Mouse (Mus musculus) liver, adult 2 months (tissue): Measurements from ENCODE around the gene Psg26. TPM values are rescaled to one million over a fixed set of nuclear protein-coding genes. Genes with fewer than 3 reads are reported as not detected.
"Not testable (repeated sequence)": the region's sequence is repeated elsewhere in the genome, so short reads cannot be mapped to it uniquely, and the experiment has no call there.

ENCODE experiments used
- DNase-seq: peaks from one replicate; pipeline ENCODE4 v3.0.0-alpha.2; 2011; ENCODE audit warnings: low read depth, low spot score; ENCODE audit errors: extremely low read depth
- H3K27ac ChIP-seq: fragments of 200-500 bp; replicated peaks from 2 replicates; pipeline ENCODE4 v1.5.1; 2012; ENCODE audit warnings: low read depth, mild to moderate bottlenecking, control low read depth, inconsistent platforms, low read length; ENCODE audit not compliant: insufficient read depth
- H3K27me3 ChIP-seq: fragments of 200-500 bp; 2 replicates; pipeline ENCODE4 v1.6.1; 2012; ENCODE audit warnings: mild to moderate bottlenecking, moderate library complexity, low read length, inconsistent platforms; ENCODE audit not compliant: control insufficient read depth, insufficient read depth
- H3K36me3 ChIP-seq: fragments of 200-500 bp; 2 replicates; pipeline ENCODE4 v1.6.1; 2012; ENCODE audit warnings: low read length, inconsistent platforms; ENCODE audit not compliant: control insufficient read depth, insufficient read depth
- H3K4me1 ChIP-seq: fragments of 200-500 bp; 2 replicates; pipeline ENCODE4 v1.6.1; 2011; ENCODE audit warnings: low read length; ENCODE audit not compliant: control insufficient read depth, insufficient read depth
- H3K4me3 ChIP-seq: fragments of 200-500 bp; 2 replicates; pipeline ENCODE4 v1.5.1; 2011; ENCODE audit warnings: low read depth, mild to moderate bottlenecking, control low read depth, low read length, moderate library complexity; ENCODE audit not compliant: insufficient read depth
- H3K79me2 ChIP-seq: fragments of 200-500 bp; 2 replicates; pipeline ENCODE4 v1.6.1; 2012; ENCODE audit warnings: inconsistent platforms, mild to moderate bottlenecking, low read length, moderate library complexity; ENCODE audit not compliant: control insufficient read depth, insufficient read depth
- H3K9ac ChIP-seq: fragments of 200-500 bp; 2 replicates; pipeline ENCODE4 v1.6.1; 2012; ENCODE audit warnings: low read depth, mild to moderate bottlenecking, control low read depth, inconsistent platforms, low read length
- CTCF ChIP-seq: fragments of 200-500 bp; IDR thresholded peaks from 2 replicates; pipeline ENCODE4 v1.5.1; 2011; ENCODE audit warnings: low read depth, low read length, control low read depth
- POLR2A ChIP-seq: fragments of 200-500 bp; IDR thresholded peaks from 2 replicates; pipeline ENCODE4 v1.6.1; 2011; ENCODE audit warnings: low read length, control low read depth; ENCODE audit not compliant: insufficient read depth; ENCODE audit errors: extremely low read depth
- WGBS: fragments of 180-500 bp; shearing (Covaris S2); methylation state at CpG from one replicate; pipeline ENCODE4 v1.1.7; 2018; 5-methylcytosine and 5-hydroxymethylcytosine counted together
- polyA plus RNA-seq: library from polyadenylated mRNA; depleted of rRNA; stranded (reverse); fragments of >200 nt; gene quantifications from 2 replicates; pipeline ENCODE4 v1.2.3, GENCODE M21; 2012; rRNA removed
- total RNA-seq: library from RNA; depleted of rRNA; stranded (reverse); fragments of >200 nt; gene quantifications from 2 replicates; pipeline ENCODE4 v1.2.3, GENCODE M21; 2014; rRNA removed

Psg26 gene
- not detected in 2 replicates for total RNA-seq
- not detected in 2 replicates for polyA plus RNA-seq

GRCm38 (mm10) chr7:18484077-18484476 lies at the start of gene Psg26:
TSS of gene Psg26 (minus strand) at chr7:18484177.
- no peak for DNase-seq
- Histone ChIP-seq H3K9ac (no peak within 1 kb of the TSS), H3K4me3 (no peak within 1 kb of the TSS), H3K36me3 (no peaks in the 10 kb centered on the region), H3K4me1 (no peaks in the 10 kb centered on the region), H3K27me3 (no peaks in the 10 kb centered on the region), H3K27ac (no peak within 1 kb of the TSS), H3K79me2 (no peaks in the 10 kb centered on the region)
- WGBS: 67% methylated on average over 1 of the region's 1 CpGs
- no peak for TF ChIP-seq CTCF

- Histone ChIP-seq H3K9ac (no peak overlapping the region), H3K36me3 (no peaks in the 10 kb centered on the region), H3K4me3 (no peak overlapping the region), H3K4me1 (no peaks in the 10 kb centered on the region), H3K27me3 (no peaks in the 10 kb centered on the region), H3K27ac (no peak overlapping the region), H3K79me2 (no peaks in the 10 kb centered on the region)
- DNase-seq: no peak
- TF ChIP-seq POLR2A: no peak
- no peak for TF ChIP-seq CTCF
- 36% methylated on average over 3 of the region's 3 CpGs for WGBS
Observed at GRCm38 (mm10) chr7:18533420-18533819, 49.4 kb upstream of the Psg26 start.

GRCm38 (mm10) chr7:18532169-18532568 lies 48.2 kb upstream of the Psg26 start, which contains the start of gene Psg25:
TSS of gene Psg25 (minus strand) at chr7:18532269.
- TF ChIP-seq POLR2A (no peak), CTCF (no peak)
- H3K27me3 ChIP-seq: no peaks in the 10 kb centered on the region
- no peaks in the 10 kb centered on the region for H3K79me2 ChIP-seq
- no peak for DNase-seq
- 80% methylated on average over 1 of the region's 1 CpGs for WGBS
- no peak within 1 kb of the TSS for H3K27ac ChIP-seq
- no peaks in the 10 kb centered on the region for H3K4me1 ChIP-seq
- H3K4me3 ChIP-seq: no peak within 1 kb of the TSS
- H3K9ac ChIP-seq: no peak within 1 kb of the TSS
- H3K36me3 ChIP-seq: no peaks in the 10 kb centered on the region

- Histone ChIP-seq H3K4me3 (no peak overlapping the region), H3K27me3 (no peaks in the 10 kb centered on the region), H3K79me2 (no peaks in the 10 kb centered on the region), H3K4me1 (no peaks in the 10 kb centered on the region), H3K27ac (no peak overlapping the region), H3K36me3 (no peaks in the 10 kb centered on the region), H3K9ac (no peak overlapping the region)
- TF ChIP-seq CTCF: no peak
- no peak for TF ChIP-seq POLR2A
- DNase-seq: no peak
- WGBS: 91% methylated on average over 8 of the region's 8 CpGs
Observed at GRCm38 (mm10) chr7:18524668-18525067, 40.7 kb upstream of the Psg26 start.

GRCm38 (mm10) chr7:18512848-18513247 lies 28.9 kb upstream of the Psg26 start:
- H3K4me3 ChIP-seq, H3K4me1 ChIP-seq, DNase-seq: not testable (repeated sequence)

GRCm38 (mm10) chr7:18512417-18512816 lies 28.4 kb upstream of the Psg26 start:
- H3K4me3 ChIP-seq, H3K79me2 ChIP-seq, H3K36me3 ChIP-seq, H3K27ac ChIP-seq, H3K9ac ChIP-seq, DNase-seq, H3K4me1 ChIP-seq, H3K27me3 ChIP-seq: not testable (repeated sequence)
- WGBS: 61% methylated on average over 2 of the region's 2 CpGs

More at GRCm38 (mm10) chr7:18512848-18513247, 28.9 kb upstream of the Psg26 start:
- not testable (repeated sequence) for H3K79me2 ChIP-seq, H3K36me3 ChIP-seq, H3K27me3 ChIP-seq, H3K27ac ChIP-seq, H3K9ac ChIP-seq
